Mouse (Mus musculus): ENCODE measurements around the gene Mapk1ip1. TPM values are rescaled to one million over a fixed set of nuclear protein-coding genes. Genes with fewer than 3 reads are reported as not detected.

The Mapk1ip1 gene
- total RNA-seq (2023), result 10 to 100 TPM; 51.8 to 55.7 TPM

GRCm38 (mm10) chr7:138845544-138846391 is at the start of gene Mapk1ip1, which contains the start of gene Ppp2r2d:
Gene Mapk1ip1, minus strand, starts transcription at chr7:138846273.
Gene Ppp2r2d, plus strand, starts transcription at chr7:138846079.

Other genes starting within 250 kb of the Mapk1ip1 start
- gene Ppp2r2d, start 194 bp downstream of the Mapk1ip1 start, total RNA-seq (2023), result 10 to 100 TPM; 54.3 to 55.7 TPM
- gene Bnip3, start 63.2 kb upstream of the Mapk1ip1 start, total RNA-seq (2023), result 1 to 10 TPM; 6.1 to 9.1 TPM
- not detected for gene Jakmip3, start 94.5 kb upstream of the Mapk1ip1 start, total RNA-seq (2023)
- not detected for gene Dpysl4, start 239.7 kb upstream of the Mapk1ip1 start, total RNA-seq (2023)

All from B cell, adult 67 days (primary cell).